ENCODE assay signal across 8 mouse cellular contexts in genomic region chr16:4913783-4914735, GRCm38 (mm10). TPM values are rescaled to one million over a fixed set of nuclear protein-coding genes. Genes with fewer than 3 reads are reported as not detected.
DNase-seq lines count a peak whose midpoint lies in the region; ATAC-seq and TF ChIP-seq lines count a peak whose summit lies in the region.

No protein-coding gene starts in this region.

- 37% methylated on average over 12 of the region's 12 CpGs for WGBS in hindbrain, embryonic 12.5 days
- 28% methylated on average over 12 of the region's 12 CpGs for WGBS in lung, postnatal 0 days

- TF ChIP-seq EP300 in lung, postnatal 0 days (IDR thresholded peaks at IDR 0.05), result no peak; the same call in none of the 2 replicates

- H3K9me3 ChIP-seq in hindbrain, embryonic 12.5 days (replicated peaks), result no peaks in the 10 kb centered on the region
- H3K9me3 ChIP-seq in lung, postnatal 0 days (ENCODE audit: low read length), result no peaks in the 10 kb centered on the region

- H3K9ac ChIP-seq in hindbrain, embryonic 12.5 days, result no peak overlapping the region
- H3K9ac ChIP-seq in lung, postnatal 0 days (replicated peaks; ENCODE audit: low read depth), result no peak overlapping the region

- TF ChIP-seq CTCF in lung, postnatal 0 days (IDR thresholded peaks at IDR 0.05), result peak; percentile 99

- no peak overlapping the region for H3K4me3 ChIP-seq in hindbrain, embryonic 12.5 days
- H3K4me3 ChIP-seq in lung, postnatal 0 days (ENCODE audit: low read depth, low read length), result no peak overlapping the region

- H3K27ac ChIP-seq in hindbrain, embryonic 12.5 days, result no peak overlapping the region
- H3K27ac ChIP-seq in lung, postnatal 0 days (ENCODE audit: low read length), result peak overlapping the region; percentile 93

- peaks cover 6% of the 10 kb centered on the region; the same call in 1 of the 2 replicates for H3K4me1 ChIP-seq in hindbrain, embryonic 12.5 days
- H3K4me1 ChIP-seq in lung, postnatal 0 days (ENCODE audit: insufficient read depth, low read depth, low read length), result peaks cover 16% of the 10 kb centered on the region

- no peaks in the 10 kb centered on the region for H3K27me3 ChIP-seq in hindbrain, embryonic 12.5 days
- H3K27me3 ChIP-seq in lung, postnatal 0 days (replicated peaks; ENCODE audit: insufficient read depth, low read length), result no peaks in the 10 kb centered on the region

- peak; percentile 51; the same call in 1 of the 2 replicates for ATAC-seq in hindbrain, embryonic 12.5 days (ENCODE audit: low FRiP score)
- ATAC-seq in lung, postnatal 0 days, result peak; percentile 88

- peak; percentile 95 for DNase-seq in NIH3T3 (ENCODE audit: low read depth)
- DNase-seq in cerebellum, adult 9-11 months, result peak; percentile 82
- DNase-seq in frontal cortex, postnatal 10 days (ENCODE audit: low spot score in 2 of 2), result peak; percentile 74 to 75
- peak; percentile 91 to 93 for DNase-seq in layer of hippocampus, postnatal 10 days (ENCODE audit: low spot score in 2 of 2)
- peak; percentile 96 for DNase-seq in lung, postnatal 0 days (ENCODE audit: low spot score)
- DNase-seq in ovary, postnatal 10 days (ENCODE audit: low spot score), result peak; percentile 90
- peak; percentile 76 for DNase-seq in thymus, postnatal 0 days (ENCODE audit: low spot score)

- H3K36me3 ChIP-seq in hindbrain, embryonic 12.5 days, result peaks cover 66% of the 10 kb centered on the region
- H3K36me3 ChIP-seq in lung, postnatal 0 days (ENCODE audit: insufficient read depth, low read length), result peaks cover 34% of the 10 kb centered on the region

- no peak overlapping the region for H3K4me2 ChIP-seq in hindbrain, embryonic 12.5 days (replicated peaks)
- peak overlapping the region; percentile 28 for H3K4me2 ChIP-seq in lung, postnatal 0 days (replicated peaks; ENCODE audit: low read depth, low read length)

RNA-seq across cellular contexts. Expression of gene Nudt16l1, which starts 24.5 kb away (rescaled TPM):
- polyA plus RNA-seq in hindbrain, embryonic 12.5 days (2016; fragmentation: Nextera tagmentation; extraction: Ambion mirVana), result 121 and 134 TPM in 2 replicates
- 10 to 100 TPM; 67.0 to 76.3 TPM for total RNA-seq in layer of hippocampus, postnatal 10 days (2021)
- 87.6 and 92.0 TPM in 2 replicates for polyA plus RNA-seq in lung, postnatal 0 days (2015; fragmentation: Nextera tagmentation; extraction: Ambion mirVana)
- polyA plus RNA-seq in thymus, postnatal 0 days (2015; fragmentation: Nextera tagmentation; extraction: Ambion mirVana), result 150 and 151 TPM in 2 replicates

RNA-seq across cellular contexts. Expression of gene Mgrn1, which starts 28.0 kb away (rescaled TPM):
- 91.1 and 94.0 TPM in 2 replicates for polyA plus RNA-seq in hindbrain, embryonic 12.5 days (2016; fragmentation: Nextera tagmentation; extraction: Ambion mirVana)
- 100 to 1,000 TPM; 164 to 168 TPM for total RNA-seq in layer of hippocampus, postnatal 10 days (2021)
- polyA plus RNA-seq in lung, postnatal 0 days (2015; fragmentation: Nextera tagmentation; extraction: Ambion mirVana), result 75.6 and 76.7 TPM in 2 replicates
- 31.1 and 31.7 TPM in 2 replicates for polyA plus RNA-seq in thymus, postnatal 0 days (2015; fragmentation: Nextera tagmentation; extraction: Ambion mirVana)

RNA-seq across cellular contexts. Expression of gene Ubald1, which starts 33.9 kb away (rescaled TPM):
- 38.8 and 40.6 TPM in 2 replicates for polyA plus RNA-seq in hindbrain, embryonic 12.5 days (2016; fragmentation: Nextera tagmentation; extraction: Ambion mirVana)
- total RNA-seq in layer of hippocampus, postnatal 10 days (2021), result 10 to 100 TPM; 68.9 to 74.7 TPM
- 33.7 and 39.5 TPM in 2 replicates for polyA plus RNA-seq in lung, postnatal 0 days (2015; fragmentation: Nextera tagmentation; extraction: Ambion mirVana)
- 57.5 and 62.3 TPM in 2 replicates for polyA plus RNA-seq in thymus, postnatal 0 days (2015; fragmentation: Nextera tagmentation; extraction: Ambion mirVana)

RNA-seq across cellular contexts. Expression of gene Anks3, which starts 49.9 kb away (rescaled TPM):
- 66.7 and 68.0 TPM in 2 replicates for polyA plus RNA-seq in hindbrain, embryonic 12.5 days (2016; fragmentation: Nextera tagmentation; extraction: Ambion mirVana)
- total RNA-seq in layer of hippocampus, postnatal 10 days (2021), result 10 to 100 TPM; 55.4 to 61.0 TPM
- polyA plus RNA-seq in lung, postnatal 0 days (2015; fragmentation: Nextera tagmentation; extraction: Ambion mirVana), result 41.0 and 43.4 TPM in 2 replicates
- 45.3 and 50.3 TPM in 2 replicates for polyA plus RNA-seq in thymus, postnatal 0 days (2015; fragmentation: Nextera tagmentation; extraction: Ambion mirVana)
